Mouse (Mus musculus): ENCODE measurements around the gene Topaz1. TPM values are rescaled to one million over a fixed set of nuclear protein-coding genes. Genes with fewer than 3 reads are reported as not detected.
"Not testable (repeated sequence)": the region's sequence is repeated elsewhere in the genome, so short reads cannot be mapped to it uniquely, and the experiment has no call there.

Topaz1 gene
- total RNA-seq, 2 experiments from 2014 or later = not detected

DNA sequence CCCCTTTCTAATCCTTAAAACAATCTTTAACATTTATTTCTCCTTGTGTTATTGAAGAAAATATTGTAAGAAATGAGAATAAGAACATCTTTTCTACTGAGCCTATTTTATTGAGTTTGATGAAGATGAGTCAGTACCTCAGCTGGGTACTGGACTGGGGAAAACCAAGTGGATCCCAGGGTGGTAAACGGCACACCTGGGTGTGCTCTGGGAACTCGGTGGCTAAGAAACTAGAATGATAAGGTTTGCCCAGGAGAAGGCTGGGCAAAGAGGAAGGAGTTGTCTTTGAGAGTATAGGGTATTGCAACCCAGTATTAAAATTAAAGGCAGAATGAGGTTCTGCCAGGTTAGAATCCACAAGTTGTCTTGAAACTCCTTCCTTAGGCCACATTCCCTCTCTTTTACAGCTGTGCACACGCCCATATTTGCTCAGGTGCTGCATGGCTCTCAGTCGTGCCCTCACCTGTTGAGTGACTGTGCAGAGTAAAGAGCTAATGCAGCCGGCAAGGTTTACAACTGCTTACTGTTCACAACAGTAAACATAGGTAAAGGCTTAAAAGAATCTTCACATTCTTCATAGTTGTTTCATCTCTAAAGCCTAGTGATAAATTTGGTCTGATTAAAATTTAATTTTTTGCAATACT is 76.3 kb downstream of the Topaz1 start:
- DNase-seq = no peak
- intact Hi-C loops (cut with DNase I) = no loop called here
- no peak for TF ChIP-seq CTCF (IDR thresholded peaks at IDR 0.05)
- Histone ChIP-seq H3K4me3 (no peak overlapping the region), H3K27ac (no peak overlapping the region)

- no peak for TF ChIP-seq CTCF (IDR thresholded peaks at IDR 0.05)
- Histone ChIP-seq H3K27ac (no peak overlapping the region), H3K4me3 (no peak overlapping the region)
- intact Hi-C loops (cut with DNase I) = no loop called here
- no peak for DNase-seq
Observed at GRCm38 (mm10) chr9:122826743-122827142, 79.6 kb downstream of the Topaz1 start.

DNA sequence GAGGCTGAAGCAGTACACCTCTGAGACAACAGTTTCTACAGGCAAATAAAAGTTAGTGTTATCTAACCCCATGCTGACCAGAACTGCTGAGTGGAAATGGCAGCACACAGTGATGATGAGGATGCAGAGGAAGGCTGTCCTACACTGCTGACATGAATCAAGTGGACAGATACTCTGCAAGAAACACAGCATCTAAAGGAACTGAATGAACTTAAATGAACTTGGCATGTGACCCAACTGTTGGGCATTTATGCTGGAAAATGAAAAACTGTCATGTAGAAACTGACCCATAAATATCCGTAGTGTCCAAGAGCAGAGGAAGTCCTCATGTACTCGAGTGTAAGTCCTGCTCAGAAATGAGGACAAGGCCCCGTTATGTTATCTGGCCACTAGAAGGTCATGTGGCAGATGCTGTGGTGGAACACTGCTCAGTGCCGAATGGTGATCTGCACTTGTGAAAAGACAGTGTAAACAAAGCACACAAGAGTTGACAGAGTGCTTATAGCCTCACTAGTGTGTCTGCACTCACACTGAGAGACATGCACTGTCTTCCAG is 82.8 kb downstream of the Topaz1 start:
- Histone ChIP-seq H3K4me3 (no peak overlapping the region), H3K27ac (no peak overlapping the region)
- no peak for DNase-seq
- intact Hi-C loops (cut with DNase I) = no loop called here
- TF ChIP-seq CTCF (IDR thresholded peaks at IDR 0.05) = no peak

DNA sequence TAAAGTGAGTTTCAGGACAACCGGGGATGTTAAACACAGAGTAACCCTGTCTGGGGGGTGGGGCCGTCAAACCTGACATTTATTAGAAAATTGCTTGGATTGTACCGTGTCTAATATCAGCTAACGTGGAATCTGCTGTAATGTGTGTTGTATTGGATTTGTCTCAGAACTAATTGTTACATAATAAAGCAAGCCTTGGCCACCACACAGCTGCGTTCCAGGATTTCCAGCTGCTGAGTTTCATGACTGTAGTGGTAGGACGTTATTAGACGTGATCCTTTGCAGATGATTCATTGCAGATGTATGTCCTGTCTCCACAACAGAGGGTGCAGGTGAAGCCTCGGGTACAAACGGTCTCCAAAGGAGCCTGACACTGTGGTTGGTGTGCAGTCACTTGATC is 89.0 kb downstream of the Topaz1 start:
- Histone ChIP-seq H3K27ac (no peak overlapping the region), H3K4me3 (no peak overlapping the region)
- DNase-seq = no peak
- intact Hi-C loops (cut with DNase I) = no loop called here
- TF ChIP-seq CTCF (IDR thresholded peaks at IDR 0.05) = no peak

DNA sequence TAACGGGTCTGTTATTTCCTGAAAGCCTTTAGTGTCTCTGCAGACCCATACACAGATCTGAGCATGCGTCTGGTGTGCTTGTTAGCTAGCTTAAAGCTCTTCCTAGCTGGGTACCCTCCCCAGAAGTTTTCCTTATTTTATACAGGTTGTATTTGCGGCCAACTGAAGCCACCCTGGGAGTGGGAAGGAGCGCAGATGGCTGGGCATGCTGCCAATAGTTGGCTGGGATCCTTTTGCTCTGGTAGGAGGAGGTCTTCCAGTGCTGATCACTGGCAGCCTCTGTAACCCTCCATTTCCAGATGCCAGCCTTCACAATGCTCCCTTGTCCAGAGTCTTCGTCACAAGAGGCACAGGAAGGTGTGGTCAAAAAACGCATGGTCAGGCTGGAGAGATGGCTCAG is 89.6 kb downstream of the Topaz1 start:
- no peak for TF ChIP-seq CTCF (IDR thresholded peaks at IDR 0.05)
- intact Hi-C loops (cut with DNase I) = no loop called here
- Histone ChIP-seq H3K27ac (no peak overlapping the region), H3K4me3 (no peak overlapping the region)
- DNase-seq = peak; percentile 34

DNA sequence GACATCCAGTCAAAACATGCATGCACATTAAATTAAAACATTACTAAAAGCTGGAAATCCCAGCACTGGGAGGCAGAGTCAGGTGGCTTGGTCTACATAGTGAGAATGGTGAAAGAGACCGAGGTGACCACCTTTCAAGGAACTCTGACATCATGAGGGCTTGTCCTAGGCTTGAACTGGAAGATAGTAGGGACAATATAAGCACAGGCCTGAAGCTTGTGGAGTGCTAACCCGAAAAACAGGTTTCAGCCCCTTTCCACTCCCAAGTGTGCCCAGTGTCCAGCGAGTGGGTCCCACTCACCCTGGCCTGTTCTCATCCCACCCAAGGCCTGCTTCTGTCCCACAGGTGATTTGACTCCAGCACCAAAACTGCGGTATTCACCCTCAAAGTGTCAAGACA is 90.1 kb downstream of the Topaz1 start:
- H3K27ac ChIP-seq = no peak overlapping the region

DNA sequence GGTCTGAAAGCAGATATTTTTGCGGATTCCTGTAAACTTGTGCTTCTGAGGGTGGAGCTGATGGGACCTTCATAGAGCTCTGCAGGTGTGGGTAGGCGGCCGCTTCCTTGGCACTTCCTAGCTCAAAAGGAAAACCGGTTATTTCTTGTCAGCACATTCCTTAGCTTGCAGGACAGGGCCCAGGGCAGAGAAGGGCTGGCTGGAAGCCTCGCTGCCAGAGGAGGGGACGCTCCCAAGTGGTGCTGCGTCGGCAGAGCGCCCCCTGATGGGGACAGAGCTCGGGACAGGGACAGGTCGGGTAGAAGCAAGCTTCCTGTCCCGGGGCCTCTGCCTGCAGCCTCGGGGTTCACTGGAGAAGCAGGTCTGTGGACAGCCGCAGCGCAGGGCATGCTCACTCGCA is 90.5 kb downstream of the Topaz1 start:
- H3K4me3 ChIP-seq = no peak overlapping the region
- no peak overlapping the region for H3K27ac ChIP-seq
- TF ChIP-seq CTCF (IDR thresholded peaks at IDR 0.05) = peak; percentile 46
- peak; percentile 41 for DNase-seq
- intact Hi-C loops (cut with DNase I) = no loop called here

More for the DNA sequence above, 90.1 kb downstream of the Topaz1 start:
- no peak for DNase-seq
- no peak for TF ChIP-seq CTCF (IDR thresholded peaks at IDR 0.05)
- intact Hi-C loops (cut with DNase I) = no loop called here
- H3K4me3 ChIP-seq = no peak overlapping the region

- H3K27ac ChIP-seq = no peak within 1 kb of the TSS
- TF ChIP-seq CTCF (IDR thresholded peaks at IDR 0.05) = no peak
- intact Hi-C loops (cut with DNase I) = no loop called here
- no peak within 1 kb of the TSS for H3K4me3 ChIP-seq
- DNase-seq = no peak
Observed at GRCm38 (mm10) chr9:122843760-122844159, 96.6 kb downstream of the Topaz1 start, which contains the start of gene Gm35549. TSS of gene Gm35549 (minus strand) at chr9:122844035.

GRCm38 (mm10) chr9:122845621-122846020 is 98.5 kb downstream of the Topaz1 start:
- no peak for DNase-seq
- Histone ChIP-seq H3K27ac (no peak overlapping the region), H3K4me3 (no peak overlapping the region)
- TF ChIP-seq CTCF (IDR thresholded peaks at IDR 0.05) = no peak
- intact Hi-C loops (cut with DNase I) = no loop called here

- intact Hi-C loops (cut with DNase I) = no loop called here
- no peak for DNase-seq
- Histone ChIP-seq H3K4me3 (no peak overlapping the region), H3K27ac (no peak overlapping the region)
- no peak for TF ChIP-seq CTCF (IDR thresholded peaks at IDR 0.05)
Observed at GRCm38 (mm10) chr9:122846156-122846555, 99.0 kb downstream of the Topaz1 start.

GRCm38 (mm10) chr9:122847811-122848311 is 100.7 kb downstream of the Topaz1 start:
- intact Hi-C loops (cut with DNase I); H3K4me3 ChIP-seq; H3K27ac ChIP-seq; DNase-seq: not testable (repeated sequence)

Other genes starting within 250 kb of the Topaz1 start
- gene Tcaim, start 58.2 kb downstream of the Topaz1 start, total RNA-seq (2021) = 10 to 100 TPM; 20.8 to 31.7 TPM
- not detected for gene Gm35549, start 96.7 kb downstream of the Topaz1 start, total RNA-seq (2021)
- 10 to 100 TPM; 39.0 to 39.5 TPM for gene Zfp445, start 118.7 kb downstream of the Topaz1 start, total RNA-seq (2021)
- 1 to 10 TPM; 3.3 to 4.2 TPM for gene Zkscan7, start 138.3 kb downstream of the Topaz1 start, total RNA-seq (2021)
- gene Zfp105, start 175.7 kb downstream of the Topaz1 start, total RNA-seq (2021) = 1 to 10 TPM in 1 of 2 experiments, under 1 TPM in 1; 0.89 to 1.0 TPM
- 10 to 100 TPM; 10.4 to 11.3 TPM for gene 1110059G10Rik, start 203.7 kb downstream of the Topaz1 start, total RNA-seq (2021)
- gene Kif15, start 203.7 kb downstream of the Topaz1 start, total RNA-seq (2021) = under 1 TPM in 1 of 2 experiments, not detected in 1; 0.17 TPM

Measured in gastrocnemius, adult 2 months (tissue).